Mouse (Mus musculus): ENCODE results near the gene Ak5.

DNA sequence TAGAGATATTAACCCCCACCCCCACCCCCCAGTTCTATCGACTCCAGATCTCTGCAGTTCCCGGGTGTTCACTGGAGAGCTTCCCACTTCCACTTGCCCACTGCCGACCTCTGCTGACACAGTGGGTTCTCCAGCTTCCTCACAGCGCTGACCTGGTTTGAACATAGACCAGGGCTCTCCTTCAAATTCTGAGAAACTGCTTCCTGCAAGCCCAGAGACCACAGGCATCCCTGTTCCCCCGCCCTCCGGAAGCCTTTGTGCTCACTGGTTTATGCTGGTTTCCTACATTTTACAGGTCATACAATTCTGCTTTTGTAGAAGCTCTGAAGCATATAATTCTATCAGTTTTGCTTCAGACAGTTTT, 98.9 kb downstream of the Ak5 start:
- TF ChIP-seq CTCF (IDR thresholded peaks at IDR 0.05; ENCODE audit: control insufficient read depth, insufficient read depth, insufficient read length) (no peak), USF1 (IDR thresholded peaks at IDR 0.05; ENCODE audit: low read depth) (no peak), CEBPB (IDR thresholded peaks at IDR 0.05; ENCODE audit: low read depth) (no peak), MYOG (IDR thresholded peaks at IDR 0.05; ENCODE audit: control insufficient read depth, extremely low read depth, insufficient read length) (no peak), MYOD1 (IDR thresholded peaks at IDR 0.05; ENCODE audit: control insufficient read depth, insufficient read length, low read depth) (no peak)
